In genomic region chr17:67632676-67633339, GRCm38 (mm10) we compare ENCODE assay signal across 26 mouse cellular contexts. TPM values are rescaled to one million over a fixed set of nuclear protein-coding genes. Genes with fewer than 3 reads are reported as not detected.
DNase-seq lines count a peak whose midpoint lies in the region; ATAC-seq and TF ChIP-seq lines count a peak whose summit lies in the region.
"Had no signal": no experiment of that assay in that cellular context is flagged by ENCODE, and none has a peak within 500 bp of the region (broad histone marks: within the 10 kb centered on the region; RNA-seq: fewer than 3 reads in every experiment).

Lrrc30 (minus strand) TSS chr17:67632723.

- no peak within 1 kb of the TSS for H3K27ac ChIP-seq in kidney, postnatal 0 days
- no peak within 1 kb of the TSS for H3K27ac ChIP-seq in embryonic facial prominence, embryonic 11.5 days (replicated peaks; ENCODE audit: low read depth, low read length)
- H3K27ac ChIP-seq in limb, embryonic 13.5 days, result no peak within 1 kb of the TSS
- no peak within 1 kb of the TSS for H3K27ac ChIP-seq in stomach, postnatal 0 days (replicated peaks)
- H3K27ac ChIP-seq: forebrain, embryonic 12.5 days; hindbrain, embryonic 12.5 days; left cerebral cortex, adult 2 months; liver, embryonic 13.5 days; lung, embryonic 15.5 days; midbrain, embryonic 15.5 days had no signal

- WGBS in kidney, postnatal 0 days, result 46% methylated on average over 13 of the region's 13 CpGs
- WGBS in embryonic facial prominence, embryonic 11.5 days, result 53% methylated on average over 13 of the region's 13 CpGs
- 75% methylated on average over 13 of the region's 13 CpGs for WGBS in limb, embryonic 13.5 days
- 72% methylated on average over 13 of the region's 13 CpGs for WGBS in stomach, postnatal 0 days

- no peak within 1 kb of the TSS for H3K9ac ChIP-seq in kidney, postnatal 0 days (ENCODE audit: low read depth, low read length)
- H3K9ac ChIP-seq in embryonic facial prominence, embryonic 11.5 days (replicated peaks; ENCODE audit: low read length), result no peak within 1 kb of the TSS
- no peak within 1 kb of the TSS for H3K9ac ChIP-seq in limb, embryonic 13.5 days
- H3K9ac ChIP-seq in stomach, postnatal 0 days (ENCODE audit: low read length), result no peak within 1 kb of the TSS
- H3K9ac ChIP-seq: forebrain, embryonic 12.5 days; heart, embryonic 12.5 days; hindbrain, embryonic 12.5 days; liver, embryonic 13.5 days; lung, embryonic 15.5 days; midbrain, embryonic 15.5 days had no signal

- H3K27me3 ChIP-seq in kidney, postnatal 0 days (ENCODE audit: insufficient read depth, low read length), result no peaks in the 10 kb centered on the region
- no peaks in the 10 kb centered on the region for H3K27me3 ChIP-seq in embryonic facial prominence, embryonic 11.5 days (ENCODE audit: control insufficient read depth, insufficient read depth, low read length)
- 0 out of 2 replicates have a peak, but pooled peaks cover 13% of the 10 kb centered on the region for H3K27me3 ChIP-seq in limb, embryonic 13.5 days
- H3K27me3 ChIP-seq in stomach, postnatal 0 days (ENCODE audit: control insufficient read depth, insufficient read depth, low read length), result no peaks in the 10 kb centered on the region
- H3K27me3 ChIP-seq: heart, embryonic 12.5 days; hindbrain, embryonic 12.5 days; liver, embryonic 13.5 days; lung, embryonic 15.5 days; midbrain, embryonic 15.5 days had no signal

- no peaks in the 10 kb centered on the region for H3K36me3 ChIP-seq in kidney, postnatal 0 days (ENCODE audit: insufficient read depth, low read length)
- H3K36me3 ChIP-seq in embryonic facial prominence, embryonic 11.5 days (replicated peaks; ENCODE audit: control insufficient read depth, insufficient read depth, low read depth, low read length), result no peaks in the 10 kb centered on the region
- no peaks in the 10 kb centered on the region for H3K36me3 ChIP-seq in limb, embryonic 13.5 days
- no peaks in the 10 kb centered on the region for H3K36me3 ChIP-seq in stomach, postnatal 0 days (ENCODE audit: control insufficient read depth, insufficient read depth, low read length)
- H3K36me3 ChIP-seq: forebrain, embryonic 12.5 days; heart, embryonic 12.5 days; hindbrain, embryonic 12.5 days; liver, embryonic 13.5 days; lung, embryonic 15.5 days; midbrain, embryonic 15.5 days had no signal

- DNase-seq in kidney, postnatal 0 days (ENCODE audit: low spot score), result peak; percentile 41
- no peak for DNase-seq in kidney, postnatal 10 days
- no peak for DNase-seq in embryonic facial prominence, embryonic 11.5 days (ENCODE audit: low spot score)
- DNase-seq in gastrocnemius, adult 18-20 months (ENCODE audit: low spot score), result peak; percentile 90
- DNase-seq in stomach, postnatal 0 days (ENCODE audit: low spot score), result no peak
- DNase-seq in right cerebral cortex, postnatal 36 days (ENCODE audit: low spot score in 2 of 2), result no peak
- DNase-seq: adrenal gland, adult 2 months; cerebellum, adult 9-10 months; kidney, postnatal 14 days; left cerebral cortex, postnatal 4 days; liver, embryonic 13.5 days; retina, postnatal 1 day; spleen, adult 18-20 months; thymus, postnatal 36 days had no signal

- H3K4me3 ChIP-seq in kidney, postnatal 0 days (replicated peaks; ENCODE audit: low read depth, low read length), result no peak within 1 kb of the TSS
- H3K4me3 ChIP-seq in embryonic facial prominence, embryonic 11.5 days (ENCODE audit: low read depth, low read length), result no peak within 1 kb of the TSS
- H3K4me3 ChIP-seq in limb, embryonic 13.5 days, result no peak within 1 kb of the TSS
- no peak within 1 kb of the TSS for H3K4me3 ChIP-seq in stomach, postnatal 0 days (ENCODE audit: low read depth, low read length)
- H3K4me3 ChIP-seq: forebrain, embryonic 12.5 days; heart, embryonic 12.5 days; hindbrain, embryonic 12.5 days; left cerebral cortex, adult 2 months; liver, embryonic 13.5 days; lung, embryonic 15.5 days; midbrain, embryonic 15.5 days had no signal

- no peak within 1 kb of the TSS for H3K4me2 ChIP-seq in kidney, postnatal 0 days (ENCODE audit: low read length)
- H3K4me2 ChIP-seq in embryonic facial prominence, embryonic 11.5 days (ENCODE audit: low read depth, low read length), result no peak within 1 kb of the TSS
- no peak within 1 kb of the TSS for H3K4me2 ChIP-seq in limb, embryonic 13.5 days (replicated peaks)
- H3K4me2 ChIP-seq in stomach, postnatal 0 days (replicated peaks; ENCODE audit: low read depth), result no peak within 1 kb of the TSS
- H3K4me2 ChIP-seq: forebrain, embryonic 12.5 days; heart, embryonic 12.5 days; hindbrain, embryonic 12.5 days; liver, embryonic 13.5 days; lung, embryonic 15.5 days; midbrain, embryonic 15.5 days had no signal

- H3K9me3 ChIP-seq in kidney, postnatal 0 days (replicated peaks; ENCODE audit: low read length), result no peaks in the 10 kb centered on the region
- H3K9me3 ChIP-seq in embryonic facial prominence, embryonic 11.5 days (replicated peaks; ENCODE audit: control insufficient read depth, low read length), result no peaks in the 10 kb centered on the region
- H3K9me3 ChIP-seq in limb, embryonic 13.5 days, result peaks cover 3% of the 10 kb centered on the region; the same call in 1 of the 2 replicates
- no peaks in the 10 kb centered on the region for H3K9me3 ChIP-seq in stomach, postnatal 0 days (ENCODE audit: control insufficient read depth, low read length)
- H3K9me3 ChIP-seq: forebrain, embryonic 12.5 days; heart, embryonic 12.5 days; hindbrain, embryonic 12.5 days; liver, embryonic 13.5 days; lung, embryonic 15.5 days; midbrain, embryonic 15.5 days had no signal

- TF ChIP-seq EP300 in stomach, postnatal 0 days (optimal IDR thresholded peaks at IDR 0.05), result no peak

- H3K4me1 ChIP-seq in kidney, postnatal 0 days (replicated peaks; ENCODE audit: insufficient read depth, low read length), result 0 out of 2 replicates have a peak, but pooled peaks cover 7% of the 10 kb centered on the region
- H3K4me1 ChIP-seq in embryonic facial prominence, embryonic 11.5 days (ENCODE audit: control insufficient read depth, insufficient read depth, low read length), result no peaks in the 10 kb centered on the region
- peaks cover 20% of the 10 kb centered on the region for H3K4me1 ChIP-seq in limb, embryonic 13.5 days
- no peaks in the 10 kb centered on the region for H3K4me1 ChIP-seq in stomach, postnatal 0 days (replicated peaks; ENCODE audit: control insufficient read depth, insufficient read depth)
- H3K4me1 ChIP-seq: liver, embryonic 13.5 days had no signal

- no peak for ATAC-seq in kidney, postnatal 0 days (replicated peaks; ENCODE audit: low FRiP score, low read depth)
- peak; percentile 50; the same call in 1 of the 2 replicates for ATAC-seq in embryonic facial prominence, embryonic 11.5 days (replicated peaks; ENCODE audit: insufficient number of reproducible peaks, low FRiP score, low TSS enrichment, low read depth)
- peak; percentile 68 for ATAC-seq in limb, embryonic 13.5 days (ENCODE audit: low FRiP score, low read depth)
- ATAC-seq in stomach, postnatal 0 days (ENCODE audit: low FRiP score, low TSS enrichment), result no peak
- ATAC-seq: midbrain, embryonic 15.5 days had no signal

- no peak for TF ChIP-seq CTCF in kidney, postnatal 0 days (IDR thresholded peaks at IDR 0.05; ENCODE audit: low read depth)
- TF ChIP-seq CTCF in stomach, postnatal 0 days (IDR thresholded peaks at IDR 0.05; ENCODE audit: low read depth), result no peak

RNA-seq across cellular contexts. Expression of gene Lrrc30, which starts in this region (rescaled TPM):
- not detected in 2 replicates for polyA plus RNA-seq in kidney, postnatal 0 days (2015; fragmentation: Nextera tagmentation; extraction: Ambion mirVana)
- polyA plus RNA-seq in embryonic facial prominence, embryonic 11.5 days (2014; fragmentation: Nextera tagmentation; extraction: Ambion mirVana), result not detected in 2 replicates
- total RNA-seq in gastrocnemius, adult 18-20 months (2021), result 100 to 1,000 TPM; 114 to 164 TPM
- polyA plus RNA-seq in limb, embryonic 13.5 days (2015; fragmentation: Nextera tagmentation; extraction: Ambion mirVana), result 0.29 and 0.32 TPM in 2 replicates
- polyA plus RNA-seq in stomach, postnatal 0 days (2015; fragmentation: Nextera tagmentation; extraction: Ambion mirVana), result not detected in 2 replicates
- total RNA-seq: layer of hippocampus, adult 8-10 months; left cerebral cortex, adult 2 months; left cerebral cortex, postnatal 4 days; megakaryocyte progenitor cell, adult 5-6 weeks had no signal
- polyA plus RNA-seq: cortical plate, adult 2 months; forebrain, embryonic 12.5 days; gonadal fat pad, adult 2 months; hindbrain, embryonic 12.5 days; intestine, embryonic 14.5 days; liver, embryonic 13.5 days; lung, embryonic 15.5 days; midbrain, embryonic 15.5 days had no signal

Comparison
In these comparisons a context has a peak if more than half of its experiments do, and no peak if none do; other contexts are left out.
1. Peak in DNase-seq in kidney, postnatal 0 days; RNA of the gene not detected or under 1 TPM.
2. Peak in ATAC-seq in embryonic facial prominence, embryonic 11.5 days; RNA of the gene not detected or under 1 TPM.
3. Peak in ATAC-seq in limb, embryonic 13.5 days; RNA of the gene not detected or under 1 TPM.